ENCODE assay signal across 18 mouse cellular contexts in genomic region chr13:4606821-4607220, GRCm38 (mm10). TPM values are rescaled to one million over a fixed set of nuclear protein-coding genes. Genes with fewer than 3 reads are reported as not detected.
"Had no signal": no experiment of that assay in that cellular context is flagged by ENCODE, and none has a peak within 500 bp of the region (broad histone marks: within the 10 kb centered on the region; RNA-seq: fewer than 3 reads in every experiment).

No protein-coding gene starts in this region.

- H3K4me2 ChIP-seq: hindbrain, embryonic 14.5 days; liver, embryonic 13.5 days; midbrain, embryonic 13.5 days had no signal

- H3K4me3 ChIP-seq: layer of hippocampus, adult 2 months; left cerebral cortex, adult 2 months; limb, embryonic 10.5 days; liver, embryonic 13.5 days; midbrain, embryonic 13.5 days had no signal

- DNase-seq: liver, embryonic 13.5 days; liver, postnatal 0 days; lung, postnatal 36 days; right cerebral cortex, adult 18-20 months; right cerebral cortex, postnatal 25 days; thymus, adult 18-20 months; thymus, postnatal 14 days had no signal

- H3K27me3 ChIP-seq: liver, embryonic 13.5 days; midbrain, embryonic 13.5 days had no signal

- H3K27ac ChIP-seq: hindbrain, embryonic 14.5 days; kidney, postnatal 0 days; layer of hippocampus, adult 2 months; left cerebral cortex, adult 2 months; limb, embryonic 10.5 days; liver, embryonic 13.5 days; midbrain, embryonic 13.5 days had no signal

- ATAC-seq: liver, postnatal 0 days; midbrain, embryonic 13.5 days had no signal

- H3K4me1 ChIP-seq: limb, embryonic 10.5 days; liver, embryonic 13.5 days; midbrain, embryonic 13.5 days had no signal

- H3K9ac ChIP-seq: hindbrain, embryonic 14.5 days; liver, embryonic 13.5 days; liver, postnatal 0 days; midbrain, embryonic 13.5 days had no signal

- H3K9me3 ChIP-seq: limb, embryonic 10.5 days; liver, embryonic 13.5 days; midbrain, embryonic 13.5 days had no signal

RNA-seq across cellular contexts. Expression of gene Akr1c21, which starts 32.9 kb away (rescaled TPM):
- polyA plus RNA-seq: hindbrain, embryonic 14.5 days; limb, embryonic 10.5 days; limb, embryonic 14.5 days; liver, postnatal 0 days; lung, embryonic 16.5 days; midbrain, postnatal 0 days; neural tube, embryonic 14.5 days; stomach, embryonic 14.5 days had no signal
